Mouse (Mus musculus) forebrain, embryonic 11.5 days (tissue): Measurements from ENCODE around the gene Arid5a. TPM values are rescaled to one million over a fixed set of nuclear protein-coding genes. Genes with fewer than 3 reads are reported as not detected.

Experiments
- ATAC-seq: fragments of 200-750 bp; cut with Nextera tagmentation; replicated peaks from 2 replicates; pipeline ENCODE4 v1.8.0; 2017; ENCODE audit warnings: moderate TSS enrichment; ENCODE audit not compliant: low FRiP score
- DNase-seq: peaks from one replicate; pipeline ENCODE4 v3.0.0-alpha.2; 2017; ENCODE audit warnings: low spot score
- H3K27ac ChIP-seq: fragments of 300-500 bp; sonication (generic); 2 replicates; pipeline ENCODE4 v1.5.1; 2014; ENCODE audit warnings: low read depth, low read length
- H3K27me3 ChIP-seq: fragments of 300-500 bp; sonication (generic); 2 replicates; pipeline ENCODE4 v1.6.1; 2014; ENCODE audit warnings: mild to moderate bottlenecking, low read length, mixed read lengths; ENCODE audit not compliant: control insufficient read depth, insufficient read depth
- H3K36me3 ChIP-seq: fragments of 300-500 bp; sonication (generic); 2 replicates; pipeline ENCODE4 v1.6.1; 2014; ENCODE audit warnings: mild to moderate bottlenecking, low read length, moderate library complexity, mixed read lengths; ENCODE audit not compliant: control insufficient read depth, insufficient read depth
- H3K4me1 ChIP-seq: fragments of 300-500 bp; sonication (generic); replicated peaks from 2 replicates; pipeline ENCODE4 v1.6.1; 2014; ENCODE audit warnings: low read length, mixed read lengths; ENCODE audit not compliant: control insufficient read depth, insufficient read depth
- H3K4me2 ChIP-seq: fragments of 300-500 bp; sonication (generic); 2 replicates; pipeline ENCODE4 v1.6.1; 2014; ENCODE audit warnings: low read depth, mild to moderate bottlenecking, low read length, moderate library complexity, mixed read lengths; ENCODE audit not compliant: severe bottlenecking
- H3K4me3 ChIP-seq: fragments of 300-500 bp; sonication (generic); 2 replicates; pipeline ENCODE4 v1.5.1; 2014; ENCODE audit warnings: low read depth, low read length
- H3K9ac ChIP-seq: fragments of 300-500 bp; sonication (generic); 2 replicates; pipeline ENCODE4 v1.6.1; 2014; ENCODE audit warnings: low read length
- H3K9me3 ChIP-seq: fragments of 300-500 bp; sonication (generic); 2 replicates; pipeline ENCODE4 v1.6.1; 2016; ENCODE audit warnings: low read length, mixed read lengths; ENCODE audit not compliant: control insufficient read depth
- WGBS: fragments of 180-500 bp; shearing (Covaris S2); extraction: QIAGEN DNeasy Blood & Tissue Kit; methylation state at CpG from one replicate; pipeline ENCODE4 v1.1.7; 2014; 5-methylcytosine and 5-hydroxymethylcytosine counted together
- polyA plus RNA-seq: library from polyadenylated mRNA; unstranded; fragments of >200 nt; fragmentation: Nextera tagmentation; extraction: Ambion mirVana; gene quantifications from 2 replicates; pipeline ENCODE4 v1.2.1, GENCODE M21; 2014

The Arid5a gene
- polyA plus RNA-seq: 2.5 and 3.3 TPM in 2 replicates

GRCm38 (mm10) chr1:36307495-36308280 is at the start of gene Arid5a:
TSS of gene Arid5a (plus strand) at chr1:36307733.
- no peak within 1 kb of the TSS for H3K27ac ChIP-seq
- H3K9ac ChIP-seq: peak within 1 kb of the TSS; percentile 65
- DNase-seq (peak; percentile 98), ATAC-seq (peak; percentile 94)
- peak within 1 kb of the TSS; percentile 57 for H3K4me3 ChIP-seq
- H3K4me1 ChIP-seq: peaks cover 8% of the 10 kb centered on the region
- peak within 1 kb of the TSS; percentile 99 for H3K4me2 ChIP-seq
- H3K36me3 ChIP-seq: no peaks in the 10 kb centered on the region
- whole genome bisulfite sequencing: under 1% methylated on average over 63 of the region's 65 CpGs
- no peaks in the 10 kb centered on the region for H3K9me3 ChIP-seq
- peaks cover 12% of the 10 kb centered on the region for H3K27me3 ChIP-seq

GRCm38 (mm10) chr1:36258631-36259030 is 48.9 kb upstream of the Arid5a start:
- Histone ChIP-seq H3K27me3 (peaks cover 9% of the 10 kb centered on the region; the same call in 1 of the 2 replicates), H3K36me3 (no peaks in the 10 kb centered on the region), H3K27ac (no peak overlapping the region), H3K9me3 (peaks cover 2% of the 10 kb centered on the region; the same call in 1 of the 2 replicates), H3K4me3 (no peak overlapping the region), H3K4me2 (no peak overlapping the region), H3K9ac (no peak overlapping the region), H3K4me1 (no peaks in the 10 kb centered on the region; the same call in 1 of the 2 replicates)
- 48% methylated on average over 2 of the region's 2 CpGs for WGBS
- DNase-seq (no peak), ATAC-seq (no peak)

GRCm38 (mm10) chr1:36259281-36259680 is 48.3 kb upstream of the Arid5a start:
- Histone ChIP-seq H3K36me3 (no peaks in the 10 kb centered on the region), H3K4me2 (no peak overlapping the region), H3K9ac (no peak overlapping the region), H3K27me3 (peaks cover 9% of the 10 kb centered on the region; the same call in 1 of the 2 replicates), H3K9me3 (peaks cover 2% of the 10 kb centered on the region; the same call in 1 of the 2 replicates), H3K4me3 (no peak overlapping the region), H3K4me1 (no peaks in the 10 kb centered on the region; the same call in 1 of the 2 replicates), H3K27ac (no peak overlapping the region)
- WGBS: 99% methylated on average over 2 of the region's 2 CpGs
- ATAC-seq: no peak
- no peak for DNase-seq

- WGBS: 91% methylated on average over 1 of the region's 1 CpGs
- H3K4me1 ChIP-seq: no peaks in the 10 kb centered on the region; the same call in 1 of the 2 replicates
Observed at GRCm38 (mm10) chr1:36260418-36260817, 47.1 kb upstream of the Arid5a start.

GRCm38 (mm10) chr1:36261708-36262504 is 45.6 kb upstream of the Arid5a start:
- ATAC-seq: no peak
- H3K9ac ChIP-seq: no peak overlapping the region
- H3K27ac ChIP-seq: no peak overlapping the region
- no peaks in the 10 kb centered on the region for H3K36me3 ChIP-seq
- no peak for DNase-seq
- H3K4me1 ChIP-seq: no peaks in the 10 kb centered on the region
- no peak overlapping the region for H3K4me2 ChIP-seq
- H3K4me3 ChIP-seq: no peak overlapping the region
- whole genome bisulfite sequencing: 85% methylated on average over 19 of the region's 19 CpGs
- H3K9me3 ChIP-seq: no peaks in the 10 kb centered on the region
- no peaks in the 10 kb centered on the region for H3K27me3 ChIP-seq

More at GRCm38 (mm10) chr1:36260418-36260817, 47.1 kb upstream of the Arid5a start:
- no peaks in the 10 kb centered on the region for H3K36me3 ChIP-seq
- no peak overlapping the region for H3K27ac ChIP-seq
- H3K4me2 ChIP-seq: no peak overlapping the region
- DNase-seq (no peak), ATAC-seq (no peak)
- no peak overlapping the region for H3K4me3 ChIP-seq
- peaks cover 2% of the 10 kb centered on the region; the same call in 1 of the 2 replicates for H3K9me3 ChIP-seq
- H3K27me3 ChIP-seq: peaks cover 4% of the 10 kb centered on the region; the same call in 1 of the 2 replicates
- no peak overlapping the region for H3K9ac ChIP-seq

GRCm38 (mm10) chr1:36263833-36264488 is 43.6 kb upstream of the Arid5a start:
- Histone ChIP-seq H3K4me2 (no peak overlapping the region), H3K4me1 (no peaks in the 10 kb centered on the region; the same call in 1 of the 2 replicates), H3K36me3 (no peaks in the 10 kb centered on the region), H3K27me3 (no peaks in the 10 kb centered on the region), H3K9me3 (no peaks in the 10 kb centered on the region), H3K4me3 (no peak overlapping the region), H3K9ac (no peak overlapping the region), H3K27ac (no peak overlapping the region)
- ATAC-seq (no peak), DNase-seq (no peak)
- 78% methylated on average over 13 of the region's 13 CpGs for WGBS

GRCm38 (mm10) chr1:36266293-36266692 is 41.2 kb upstream of the Arid5a start:
- no peak overlapping the region for H3K4me2 ChIP-seq
- no peaks in the 10 kb centered on the region for H3K36me3 ChIP-seq
- H3K27ac ChIP-seq: no peak overlapping the region
- no peak overlapping the region for H3K4me3 ChIP-seq
- peaks cover 3% of the 10 kb centered on the region; the same call in 1 of the 2 replicates for H3K4me1 ChIP-seq
- DNase-seq: no peak
- H3K27me3 ChIP-seq: peaks cover 4% of the 10 kb centered on the region; the same call in 1 of the 2 replicates
- no peak for ATAC-seq
- 85% methylated on average over 6 of the region's 6 CpGs for WGBS
- H3K9ac ChIP-seq: no peak overlapping the region
- H3K9me3 ChIP-seq: no peaks in the 10 kb centered on the region

- Histone ChIP-seq H3K27ac (no peak overlapping the region), H3K36me3 (no peaks in the 10 kb centered on the region), H3K4me3 (no peak overlapping the region), H3K27me3 (peaks cover 4% of the 10 kb centered on the region; the same call in 1 of the 2 replicates), H3K9ac (no peak overlapping the region), H3K9me3 (no peaks in the 10 kb centered on the region), H3K4me1 (peaks cover 3% of the 10 kb centered on the region; the same call in 1 of the 2 replicates), H3K4me2 (no peak overlapping the region)
- no peak for ATAC-seq
- 95% methylated on average over 3 of the region's 3 CpGs for WGBS
- no peak for DNase-seq
Observed at GRCm38 (mm10) chr1:36267595-36267994, 39.9 kb upstream of the Arid5a start.
